Mouse (Mus musculus): ENCODE data around the gene Hmcn1.

- TF ChIP-seq CTCF (IDR thresholded peaks at IDR 0.05; ENCODE audit: control insufficient read depth, insufficient read depth, insufficient read length) (no peak), MAX (IDR thresholded peaks at IDR 0.05) (no peak), USF1 (IDR thresholded peaks at IDR 0.05; ENCODE audit: low read depth) (no peak), FOSL1 (IDR thresholded peaks at IDR 0.05; ENCODE audit: insufficient read depth, low read length, poor library complexity, severe bottlenecking) (no peak), CEBPB (IDR thresholded peaks at IDR 0.05; ENCODE audit: low read depth) (no peak), MYOG (IDR thresholded peaks at IDR 0.05; ENCODE audit: control insufficient read depth, extremely low read depth, insufficient read length) (no peak), MYOD1 (IDR thresholded peaks at IDR 0.05; ENCODE audit: control insufficient read depth, insufficient read length, low read depth) (no peak)
Observed at GRCm38 (mm10) chr1:150711438-150711837, 281.8 kb downstream of the Hmcn1 start.
